ENCODE assay signal across 9 mouse cellular contexts in the genomic region with DNA sequence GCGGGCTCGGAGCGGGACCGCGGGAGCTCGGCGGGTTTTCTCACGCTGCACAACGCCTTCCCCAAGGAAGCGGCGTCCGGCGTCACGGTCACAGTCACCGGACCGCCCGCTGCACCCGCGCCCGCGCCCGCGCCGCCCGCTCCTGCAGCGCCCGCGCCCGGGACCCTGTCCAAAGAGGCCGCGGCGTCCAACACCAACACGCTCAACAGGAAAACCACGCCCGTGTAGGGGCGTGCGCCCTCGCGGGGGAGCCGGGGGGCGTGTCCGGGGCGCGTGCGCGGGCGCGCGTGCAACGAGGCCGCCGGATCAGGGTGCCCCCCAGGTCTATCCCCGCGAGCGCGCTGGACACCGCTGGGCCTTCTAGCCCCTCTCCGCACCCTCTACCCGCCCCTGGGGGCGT. TPM values are rescaled to one million over a fixed set of nuclear protein-coding genes. Genes with fewer than 3 reads are reported as not detected.
A peak's percentile ranks its signal among the peaks of the same experiment; 100 is the strongest.
DNase-seq lines count a peak whose midpoint lies in the region; ATAC-seq and TF ChIP-seq lines count a peak whose summit lies in the region.
"Had no signal": no experiment of that assay in that cellular context is flagged by ENCODE, and none has a peak within 500 bp of the region (broad histone marks: within the 10 kb centered on the region; RNA-seq: fewer than 3 reads in every experiment).

No protein-coding gene starts in this region.

- H3K27ac ChIP-seq in kidney, adult 2 months (ENCODE audit: insufficient read depth, low read depth, low read length), result no peak overlapping the region
- H3K27ac ChIP-seq in lung, embryonic 16.5 days (ENCODE audit: low read length), result no peak overlapping the region
- H3K27ac ChIP-seq in stomach, embryonic 14.5 days (ENCODE audit: low read length), result no peak overlapping the region

- no peak for TF ChIP-seq POLR2A in kidney, adult 2 months (IDR thresholded peaks at IDR 0.05; ENCODE audit: low read depth, low read length)

- no peaks in the 10 kb centered on the region for H3K4me1 ChIP-seq in kidney, adult 2 months (ENCODE audit: control insufficient read depth, insufficient read depth, low read length)
- H3K4me1 ChIP-seq in lung, embryonic 16.5 days (replicated peaks; ENCODE audit: control insufficient read depth, insufficient read depth, low read length), result peaks cover 11% of the 10 kb centered on the region
- H3K4me1 ChIP-seq in stomach, embryonic 14.5 days (ENCODE audit: control insufficient read depth, insufficient read depth, low read length), result no peaks in the 10 kb centered on the region; the same call in 1 of the 2 replicates

- peak overlapping the region; percentile 62 for H3K9ac ChIP-seq in lung, embryonic 16.5 days (ENCODE audit: low read length)
- 0 out of 2 replicates have a peak overlapping the region, but pooled peaks have one; percentile 18 for H3K9ac ChIP-seq in stomach, embryonic 14.5 days (replicated peaks; ENCODE audit: low read depth, low read length)

- H3K27me3 ChIP-seq in kidney, adult 2 months (replicated peaks; ENCODE audit: control insufficient read depth, insufficient read depth, low read length), result peaks cover 3% of the 10 kb centered on the region
- H3K27me3 ChIP-seq in lung, embryonic 16.5 days (ENCODE audit: control insufficient read depth, insufficient read depth, low read depth, low read length), result peaks cover 69% of the 10 kb centered on the region
- peaks cover 49% of the 10 kb centered on the region for H3K27me3 ChIP-seq in stomach, embryonic 14.5 days (ENCODE audit: control insufficient read depth, insufficient read depth, low read length)

- TF ChIP-seq CTCF in kidney, adult 2 months (conservative IDR thresholded peaks at IDR 0.05; ENCODE audit: insufficient read depth, insufficient read length, low read depth, low read length), result no peak

- H3K4me2 ChIP-seq in lung, embryonic 16.5 days (ENCODE audit: low read depth, low read length), result peak overlapping the region; percentile 100
- peak overlapping the region; percentile 100 for H3K4me2 ChIP-seq in stomach, embryonic 14.5 days (replicated peaks; ENCODE audit: low read depth, low read length)

- under 1% methylated on average over 59 of the region's 60 CpGs for WGBS in kidney, adult 2 months
- WGBS in lung, embryonic 16.5 days, result 0% methylated on average over 31 of the region's 60 CpGs
- under 1% methylated on average over 40 of the region's 60 CpGs for WGBS in stomach, embryonic 14.5 days

- peak overlapping the region; percentile 31 for H3K4me3 ChIP-seq in kidney, adult 2 months (ENCODE audit: insufficient read depth, low read depth, low read length)
- peak overlapping the region; percentile 63 for H3K4me3 ChIP-seq in lung, embryonic 16.5 days (ENCODE audit: low read length)
- peak overlapping the region; percentile 59 for H3K4me3 ChIP-seq in stomach, embryonic 14.5 days (ENCODE audit: low read depth, low read length)
- H3K4me3 ChIP-seq: erythroblast, embryonic 14.5 days had no signal

- H3K36me3 ChIP-seq in kidney, adult 2 months (ENCODE audit: control insufficient read depth, insufficient read depth, low read length), result no peaks in the 10 kb centered on the region
- no peaks in the 10 kb centered on the region for H3K36me3 ChIP-seq in lung, embryonic 16.5 days (ENCODE audit: control insufficient read depth, insufficient read depth, low read length)
- H3K36me3 ChIP-seq in stomach, embryonic 14.5 days (ENCODE audit: control insufficient read depth, insufficient read depth, low read length), result no peaks in the 10 kb centered on the region

- DNase-seq in cerebellum, adult 18-20 months, result peak; percentile 22 to 58
- DNase-seq in adrenal gland, postnatal 4 days (ENCODE audit: low spot score in 2 of 2), result peak; percentile 33
- DNase-seq in gastrocnemius, postnatal 25 days, result peak; percentile 14
- DNase-seq in kidney, adult 2 months, result peak; percentile 52
- DNase-seq in layer of hippocampus, postnatal 36 days, result no peak

- no peaks in the 10 kb centered on the region for H3K9me3 ChIP-seq in lung, embryonic 16.5 days (ENCODE audit: control insufficient read depth, low read length)
- no peaks in the 10 kb centered on the region for H3K9me3 ChIP-seq in stomach, embryonic 14.5 days (ENCODE audit: control insufficient read depth, low read depth, low read length)

- ATAC-seq in cerebellum, adult (ENCODE audit: insufficient number of reproducible peaks, low FRiP score, low TSS enrichment), result no peak
- ATAC-seq in lung, embryonic 16.5 days (ENCODE audit: low read depth), result peak; percentile 53
- peak; percentile 28; the same call in 1 of the 2 replicates for ATAC-seq in stomach, embryonic 14.5 days (ENCODE audit: insufficient number of reproducible peaks, insufficient read depth, low FRiP score, low read depth)

RNA-seq across cellular contexts. Expression of a gene that starts 8.6 kb away (rescaled TPM):
- 1 to 10 TPM in 1 of 2 experiments, under 1 TPM in 1; 0.39 to 1.5 TPM for total RNA-seq in adrenal gland, postnatal 4 days (2021)
- total RNA-seq in gastrocnemius, postnatal 25 days (2021), result 100 to 1,000 TPM in 1 of 2 experiments, 10 to 100 TPM in 1; 99.3 to 101 TPM
- polyA plus RNA-seq in kidney, adult 2 months (2012; rRNA removed), result 1.3 TPM in 1 of 2 replicates, not detected in the other
- polyA plus RNA-seq in lung, embryonic 16.5 days (2015; fragmentation: Nextera tagmentation; extraction: Ambion mirVana), result 0.19 and 0.70 TPM in 2 replicates
- polyA plus RNA-seq in stomach, embryonic 14.5 days (2014; fragmentation: Nextera tagmentation; extraction: Ambion mirVana), result 0.48 TPM in 1 of 2 replicates, not detected in the other
- total RNA-seq in layer of hippocampus, postnatal 36 days (2021), result 1 to 10 TPM; 1.5 to 1.6 TPM
- polyA plus RNA-seq: erythroblast, embryonic 14.5 days had no signal

RNA-seq across cellular contexts. Expression of a gene that starts 24.9 kb away (rescaled TPM):
- total RNA-seq in adrenal gland, postnatal 4 days (2021), result 1 to 10 TPM; 4.1 to 6.2 TPM
- total RNA-seq in gastrocnemius, postnatal 25 days (2021), result not detected
- 0.11 TPM in 1 of 2 replicates, not detected in the other for polyA plus RNA-seq in kidney, adult 2 months (2012; rRNA removed)
- polyA plus RNA-seq in lung, embryonic 16.5 days (2015; fragmentation: Nextera tagmentation; extraction: Ambion mirVana), result 0.73 and 0.79 TPM in 2 replicates
- 2.1 and 2.8 TPM in 2 replicates for polyA plus RNA-seq in stomach, embryonic 14.5 days (2014; fragmentation: Nextera tagmentation; extraction: Ambion mirVana)
- total RNA-seq in layer of hippocampus, postnatal 36 days (2021), result 100 to 1,000 TPM; 406 to 411 TPM
- polyA plus RNA-seq: erythroblast, embryonic 14.5 days had no signal

Comparison
In these comparisons a context has a peak if more than half of its experiments do, and no peak if none do; other contexts are left out.
1. DNase-seq: peak in cerebellum, adult 18-20 months (2 of 2), adrenal gland, postnatal 4 days (2 of 2), gastrocnemius, postnatal 25 days (single experiment) and kidney, adult 2 months (single experiment); none in layer of hippocampus, postnatal 36 days (0 of 2).
2. RNA of a gene that starts 8.6 kb away (total RNA-seq): 99.3 to 101 TPM in gastrocnemius, postnatal 25 days; 1.5 to 1.6 TPM in layer of hippocampus, postnatal 36 days and 0.39 to 1.5 TPM in adrenal gland, postnatal 4 days; every median in the first group is over 10 times any median in the second.
3. RNA of a gene that starts 24.9 kb away (total RNA-seq): 406 to 411 TPM in layer of hippocampus, postnatal 36 days; 4.1 to 6.2 TPM in adrenal gland, postnatal 4 days and not detected in gastrocnemius, postnatal 25 days; every median in the first group is over 10 times any median in the second.
4. Peak in every context shown above with its lines, with median percentiles within 50 percentile points of each other: H3K4me3 ChIP-seq.